Mouse (Mus musculus) frontal cortex, adult 2 months (tissue): ENCODE measurements around the gene Ddx23. TPM values are rescaled to one million over a fixed set of nuclear protein-coding genes. Genes with fewer than 3 reads are reported as not detected.

Experiments used
- DNase-seq, 2 experiments: peaks; one replicate each; pipeline ENCODE4 v3.0.0; 2022; ENCODE audit warnings: low spot score in 1 of 2; ENCODE audit errors: extremely low spot score in 1 of 2
- polyA plus RNA-seq: library from polyadenylated mRNA; depleted of rRNA; stranded (reverse); fragments of >200 nt; gene quantifications from 2 replicates; pipeline ENCODE4 v1.2.3, GENCODE M21; 2012; rRNA removed

Gene Ddx23
- polyA plus RNA-seq, 1 experiment = 63.3 TPM

DNA sequence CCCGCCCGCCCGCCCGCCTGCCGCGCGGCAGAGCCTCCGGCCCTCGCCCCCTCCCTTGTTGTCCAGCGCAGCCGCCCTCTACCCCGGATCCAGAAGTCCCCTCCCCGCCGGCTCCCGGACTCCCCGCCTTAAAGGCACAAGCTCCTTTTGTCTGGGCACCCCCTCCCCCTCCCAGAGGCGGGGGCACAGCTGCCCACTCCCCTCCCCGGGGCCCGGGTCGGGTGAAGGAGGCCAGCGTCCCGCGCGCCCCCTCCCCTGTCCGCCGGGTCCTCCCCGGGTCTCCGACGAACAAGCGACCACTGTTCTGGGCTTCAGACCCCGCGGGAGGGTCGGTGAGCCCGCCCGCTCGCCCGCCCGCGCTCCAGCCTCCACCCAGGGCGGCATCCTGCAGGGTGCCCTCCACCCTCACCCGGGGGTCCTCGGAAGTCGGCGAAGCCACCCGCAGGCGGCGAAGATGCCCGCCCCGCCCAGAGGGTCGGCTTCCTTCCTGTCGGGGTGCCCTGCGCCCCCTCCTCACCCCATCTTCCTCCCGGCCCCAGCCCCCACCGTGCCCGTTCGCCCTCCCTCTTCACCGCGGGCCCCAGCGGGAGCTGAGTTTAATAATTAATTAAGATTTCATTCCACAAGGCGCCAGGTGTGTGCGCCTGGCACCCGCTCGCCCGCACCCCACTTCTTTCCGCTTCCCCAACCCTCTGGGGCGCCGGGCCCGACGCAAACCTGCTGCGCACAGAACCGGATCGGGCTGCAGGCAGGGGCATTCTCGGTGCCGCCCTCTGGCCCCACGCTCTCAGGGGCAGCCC lies 53.2 kb downstream of the Ddx23 start, which contains the start of gene Adcy6:
TSS of gene Adcy6 (minus strand) at position 746 of the 800 bp plus-strand sequence.
- DNase-seq = peak in 1 of 2 experiments; percentile 77

DNA sequence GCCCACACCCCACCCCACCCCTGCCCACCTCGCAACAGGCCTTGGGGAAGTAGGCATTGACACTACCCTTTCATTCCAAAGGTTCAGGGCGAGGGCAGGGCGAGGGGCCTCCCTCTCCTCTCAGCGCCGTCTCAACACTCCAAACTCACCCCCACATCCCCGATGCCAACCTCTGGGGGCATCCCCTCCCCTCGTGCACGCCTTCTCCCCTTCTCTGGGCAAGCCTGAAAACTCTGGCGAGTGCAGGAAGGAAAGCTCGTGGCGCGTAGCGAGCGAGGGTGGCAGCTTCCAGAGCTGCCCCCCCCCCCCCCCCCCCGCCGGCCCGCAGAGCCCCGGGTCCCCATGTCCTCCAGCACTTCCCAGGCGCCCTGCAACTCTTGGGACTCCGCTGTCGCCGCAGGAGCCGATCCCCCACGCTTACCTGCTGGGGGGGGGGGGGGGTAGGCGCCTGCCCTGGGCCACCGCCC lies 53.9 kb downstream of the Ddx23 start:
- no peak for DNase-seq

DNA sequence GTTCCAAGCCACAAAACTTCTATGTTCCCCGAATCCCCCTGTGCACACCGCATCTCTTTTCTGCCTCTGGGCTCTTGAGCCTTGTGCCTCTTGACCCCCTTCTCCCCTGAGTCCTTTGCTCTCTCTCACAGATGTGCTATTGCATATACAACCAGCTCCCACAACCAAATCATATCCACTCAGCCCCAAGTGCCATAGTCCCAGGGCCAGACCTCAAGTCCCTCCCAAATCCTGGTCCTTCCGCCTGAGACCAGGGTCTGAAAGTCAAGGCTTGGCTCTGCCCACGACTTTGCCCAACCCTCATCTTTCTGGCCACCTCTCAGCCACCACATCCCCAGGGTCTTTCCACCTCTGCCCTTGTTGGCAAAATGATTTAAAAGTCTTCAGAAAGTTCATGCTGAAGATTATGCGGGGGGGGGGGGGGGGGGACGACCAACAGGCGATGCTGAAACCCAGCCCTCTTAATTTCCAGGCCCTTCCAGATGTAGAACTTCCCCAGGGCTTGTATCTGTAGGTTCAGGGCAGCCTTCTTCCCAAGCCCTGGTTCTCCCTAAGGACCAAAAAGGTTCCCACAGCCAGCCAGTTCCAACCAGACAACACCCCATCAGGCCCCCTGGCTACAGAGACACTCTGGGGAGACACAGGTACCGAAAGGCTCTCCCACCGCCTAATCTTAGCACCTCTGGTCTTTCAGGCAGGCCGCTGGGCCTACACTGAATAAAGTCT lies 54.5 kb downstream of the Ddx23 start:
- no peak for DNase-seq

DNA sequence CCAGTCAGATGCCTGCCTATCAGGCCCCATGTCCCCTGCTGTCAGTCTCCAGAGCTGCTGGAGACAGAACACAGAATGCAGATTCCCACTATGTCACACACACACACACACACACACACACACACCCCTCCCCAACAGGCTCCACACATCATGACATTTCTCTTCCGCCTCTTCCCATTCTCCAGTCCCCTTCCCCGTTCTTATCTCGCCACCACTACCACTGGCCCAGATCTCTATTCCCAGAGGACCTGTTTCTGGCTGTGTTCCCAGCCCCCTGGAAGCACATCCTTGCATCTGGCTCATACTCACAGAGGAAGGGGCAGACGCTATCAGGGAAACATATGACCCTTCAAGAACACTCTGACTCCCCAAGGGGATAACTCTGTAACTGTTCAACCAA lies 55.1 kb downstream of the Ddx23 start:
- no peak for DNase-seq

DNA sequence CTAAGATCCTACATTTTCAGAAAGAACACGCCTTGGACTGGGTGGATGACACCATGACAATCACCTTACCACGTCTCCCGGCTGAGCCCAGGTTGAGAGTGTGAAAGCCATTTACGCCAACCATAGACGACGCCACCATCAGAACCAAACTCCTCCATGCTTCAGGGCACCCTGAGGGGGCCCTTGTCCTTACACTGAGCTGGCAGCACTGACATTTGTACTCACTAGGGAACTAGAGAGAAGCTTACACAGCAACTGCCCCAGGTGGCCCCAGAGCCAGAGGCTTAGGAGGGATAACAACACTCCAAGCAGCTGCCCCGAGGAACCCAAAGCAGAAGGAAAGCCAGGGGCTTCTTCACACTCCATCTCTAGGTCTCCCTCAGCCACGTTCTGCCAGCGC lies 56.0 kb downstream of the Ddx23 start:
- no peak for DNase-seq

DNA sequence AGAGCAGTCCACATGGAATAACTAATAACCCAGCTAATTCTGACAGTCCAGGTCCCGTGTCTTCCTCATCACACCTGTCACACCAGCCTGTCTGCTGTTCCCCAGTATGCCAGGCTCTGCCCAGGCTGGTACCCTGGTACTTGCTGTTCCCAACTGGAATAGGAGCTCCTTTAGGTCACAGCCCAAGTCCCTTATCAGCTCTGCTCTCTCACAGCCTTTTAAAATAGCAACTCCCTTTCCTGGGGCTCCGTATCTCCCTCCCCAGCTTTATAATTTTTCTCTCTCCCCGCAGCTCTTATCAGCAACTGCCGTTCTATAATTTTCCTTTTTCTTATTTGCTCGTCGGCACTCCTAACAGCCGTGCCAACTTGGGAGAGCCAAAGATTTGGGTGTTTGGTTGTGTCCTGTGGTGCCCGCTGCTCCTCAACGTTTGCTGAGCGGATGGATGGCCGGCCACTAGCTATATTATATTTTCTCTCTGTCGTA lies 56.6 kb downstream of the Ddx23 start:
- DNase-seq = no peak

DNA sequence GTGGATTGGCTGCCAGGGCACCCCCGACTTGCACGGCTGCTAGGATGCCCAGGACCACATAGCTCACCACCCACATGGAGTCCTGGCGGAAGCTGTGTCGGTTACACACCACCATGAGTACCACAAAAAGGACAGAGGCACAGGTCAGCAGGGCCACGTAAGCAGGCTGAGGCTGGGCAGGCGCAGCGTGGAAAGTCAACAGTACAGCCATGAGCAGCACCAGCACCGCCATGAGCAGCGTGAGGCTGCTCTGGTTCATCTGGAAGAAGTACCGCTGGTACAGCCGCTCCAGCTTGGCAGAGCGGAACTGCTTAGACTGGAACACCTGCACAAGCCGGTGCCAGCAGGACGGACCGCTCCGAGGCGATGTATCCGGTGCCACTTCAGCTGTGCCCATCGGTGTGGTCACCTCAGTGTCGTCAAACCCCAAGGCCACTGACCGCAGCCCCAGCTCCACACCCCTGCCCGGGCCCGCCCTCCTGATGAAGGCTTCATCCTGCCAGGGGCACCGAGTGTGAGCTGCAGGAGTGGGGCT lies 58.6 kb downstream of the Ddx23 start:
- DNase-seq = no peak

DNA sequence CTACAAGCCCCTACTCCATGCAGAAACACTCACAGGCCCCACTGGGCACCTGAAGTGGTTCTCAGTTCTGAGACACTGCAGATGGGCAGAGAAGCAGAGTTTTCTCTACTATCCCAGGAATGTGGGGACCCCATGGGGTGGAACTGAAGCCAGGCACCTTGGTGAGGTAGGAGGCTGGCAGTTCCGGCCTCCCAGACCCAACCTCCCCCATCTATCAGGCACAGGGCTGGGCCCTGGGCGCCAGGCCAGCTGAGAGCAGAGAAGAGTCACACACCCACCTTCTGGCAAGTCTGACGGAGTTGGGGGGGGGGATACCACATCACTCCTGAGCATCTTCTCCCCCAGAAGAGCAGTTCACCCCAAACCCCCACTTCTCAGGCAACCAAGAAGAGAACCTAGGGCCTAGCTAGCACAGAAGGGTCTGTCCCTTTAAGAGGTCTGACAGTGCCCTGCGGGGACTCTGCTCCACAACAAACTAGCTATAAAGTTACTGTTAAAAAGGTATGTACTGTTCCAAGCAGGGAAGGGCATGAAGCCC lies 59.7 kb downstream of the Ddx23 start:
- DNase-seq = no peak

DNA sequence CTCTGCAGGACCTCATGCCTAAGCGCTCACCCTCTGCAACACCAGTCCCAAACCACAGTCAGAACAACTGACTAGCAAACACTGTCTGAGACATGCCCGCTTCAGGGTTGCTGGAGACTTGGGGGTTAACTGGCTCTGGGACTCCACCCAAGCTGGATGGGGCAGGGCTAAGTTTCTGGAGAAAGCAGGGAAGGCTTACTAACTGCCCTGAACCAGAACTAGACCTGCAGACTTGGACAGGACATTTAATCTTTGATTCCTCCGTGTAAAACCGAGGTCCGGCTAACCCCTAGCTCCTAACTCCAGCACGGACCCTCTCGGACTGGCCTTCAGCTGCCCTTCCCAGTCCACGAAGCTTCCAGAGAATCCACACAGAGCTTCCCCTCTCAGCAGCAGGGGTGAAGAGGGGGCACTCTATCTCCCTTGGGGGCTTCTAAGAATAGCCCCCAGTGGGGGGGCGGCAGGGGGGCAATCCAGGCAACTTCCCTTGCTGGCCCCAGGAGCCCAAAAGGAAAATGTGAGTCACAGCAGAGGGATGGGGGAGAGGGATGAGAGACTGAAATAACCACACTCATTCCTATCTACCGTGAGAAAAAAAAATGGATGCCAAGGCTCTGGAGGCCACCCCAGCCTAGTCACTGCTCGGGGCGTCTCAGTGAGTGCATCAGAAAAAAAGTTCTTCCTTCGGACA lies 60.4 kb downstream of the Ddx23 start:
- DNase-seq = no peak

DNA sequence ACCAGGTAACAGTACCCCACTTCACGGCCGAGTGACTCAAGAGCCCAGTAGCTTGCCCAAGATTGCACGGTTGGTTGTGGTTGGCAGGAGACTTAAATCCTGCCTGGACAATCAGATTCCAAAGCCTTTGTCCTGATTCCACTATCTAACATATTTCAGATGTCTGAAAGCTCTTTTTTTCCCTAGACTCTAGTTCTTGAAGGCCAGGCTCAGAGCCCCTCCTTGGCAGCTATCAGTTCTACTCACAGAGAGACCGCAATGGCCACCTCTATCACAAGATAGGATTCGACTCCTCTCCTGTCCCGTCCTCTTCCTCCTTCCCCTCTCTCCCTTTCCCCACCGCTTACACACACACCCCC lies 60.9 kb downstream of the Ddx23 start:
- no peak for DNase-seq

DNA sequence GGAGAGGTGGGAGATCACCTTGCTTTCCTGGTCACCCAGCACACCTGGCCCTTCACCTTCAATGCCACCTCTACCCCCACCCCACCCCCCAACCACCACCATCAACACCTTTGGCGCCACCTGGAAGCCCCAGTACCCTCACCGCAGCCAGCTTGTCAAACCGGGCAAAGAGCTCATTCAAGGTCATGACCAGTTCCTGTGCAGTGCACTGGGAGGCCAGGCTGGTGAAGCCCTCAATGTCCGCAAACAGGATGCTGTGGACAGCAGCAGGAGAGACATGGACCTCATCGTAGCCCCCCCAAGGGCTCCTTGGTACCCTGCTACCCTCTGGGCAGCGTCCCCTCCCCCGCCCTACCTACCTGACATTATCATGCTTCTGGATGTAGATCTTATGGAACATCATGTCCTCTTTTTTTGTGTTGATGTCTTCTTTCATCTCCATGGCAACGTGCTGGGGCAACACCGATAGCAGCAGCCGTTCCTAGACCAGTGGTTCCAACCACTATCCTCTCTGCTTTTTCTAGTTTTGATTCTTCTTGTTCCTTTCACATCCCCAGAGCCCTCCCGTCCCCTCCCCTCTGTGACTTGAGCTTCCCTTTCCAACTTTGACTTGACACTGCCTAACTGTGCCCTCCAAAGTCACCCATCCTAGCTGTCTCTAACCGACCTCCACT lies 62.5 kb downstream of the Ddx23 start:
- DNase-seq = no peak

DNA sequence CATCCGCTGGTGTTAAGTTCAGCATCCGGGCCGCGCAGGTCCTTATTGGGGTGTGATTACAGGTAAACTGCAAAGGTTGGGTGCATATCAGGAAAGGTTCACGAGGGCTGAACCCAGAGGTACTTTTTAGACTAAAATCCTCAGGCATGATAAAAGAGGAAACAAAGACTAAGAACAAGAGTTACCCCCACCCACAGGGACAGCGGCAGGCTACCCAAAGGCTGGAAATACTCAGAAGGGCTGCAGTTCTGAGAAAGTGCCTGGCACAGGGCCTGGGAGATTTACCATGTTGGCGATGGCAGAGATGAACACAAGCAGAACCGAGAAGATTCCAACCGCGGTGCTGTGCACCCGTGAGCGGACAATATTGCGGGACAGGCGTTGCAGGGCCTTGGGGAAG lies 66.1 kb downstream of the Ddx23 start:
- no peak for DNase-seq

Other genes with a start within 250 kb of the Ddx23 start
- not detected in 2 replicates for gene Olfr282, start 231.7 kb downstream of the Ddx23 start, polyA plus RNA-seq
- 0.02 TPM in 2 replicates for gene Olfr281, start 210.3 kb downstream of the Ddx23 start, polyA plus RNA-seq
- gene OR5BS1P, start 193.0 kb downstream of the Ddx23 start, polyA plus RNA-seq = 0.02 TPM in 1 of 2 replicates, not detected in the other
- gene Lalba, start 180.2 kb downstream of the Ddx23 start, polyA plus RNA-seq = not detected in 2 replicates
- 0.29 TPM in 1 of 2 replicates, not detected in the other for gene Olfr279, start 170.5 kb downstream of the Ddx23 start, polyA plus RNA-seq
- 54.4 and 56.4 TPM in 2 replicates for gene Kansl2, start 128.6 kb downstream of the Ddx23 start, polyA plus RNA-seq
- 18.8 and 21.1 TPM in 2 replicates for gene Ccnt1, start 92.0 kb downstream of the Ddx23 start, polyA plus RNA-seq
- 0.34 TPM in 1 of 2 replicates, not detected in the other for gene 4930415O20Rik, start 91.9 kb downstream of the Ddx23 start, polyA plus RNA-seq
- 40.3 and 45.6 TPM in 2 replicates for gene Adcy6, start 52.8 kb downstream of the Ddx23 start, polyA plus RNA-seq
- 377 and 417 TPM in 2 replicates for gene Cacnb3, start 32.1 kb downstream of the Ddx23 start, polyA plus RNA-seq
- 25.4 and 25.5 TPM in 2 replicates for gene Rnd1, start 14.6 kb upstream of the Ddx23 start, polyA plus RNA-seq
- 6.4 and 7.7 TPM in 2 replicates for gene Ccdc65, start 45.3 kb upstream of the Ddx23 start, polyA plus RNA-seq
- 2.9 and 3.5 TPM in 2 replicates for gene Fkbp11, start 65.3 kb upstream of the Ddx23 start, polyA plus RNA-seq
- 678 and 795 TPM in 2 replicates for gene Arf3, start 100.3 kb upstream of the Ddx23 start, polyA plus RNA-seq
- gene Wnt10b, start 115.3 kb upstream of the Ddx23 start, polyA plus RNA-seq = 6.3 and 6.8 TPM in 2 replicates
- 0.10 and 0.25 TPM in 2 replicates for gene Wnt1, start 127.0 kb upstream of the Ddx23 start, polyA plus RNA-seq
- 764 and 849 TPM in 2 replicates for gene Ddn, start 146.6 kb upstream of the Ddx23 start, polyA plus RNA-seq
- gene Prkag1, start 168.6 kb upstream of the Ddx23 start, polyA plus RNA-seq = 67.8 and 74.0 TPM in 2 replicates
- 47.0 and 48.6 TPM in 2 replicates for gene Kmt2d, start 208.3 kb upstream of the Ddx23 start, polyA plus RNA-seq
- gene Rhebl1, start 231.6 kb upstream of the Ddx23 start, polyA plus RNA-seq = 17.6 and 19.2 TPM in 2 replicates
- gene Dhh, start 235.6 kb upstream of the Ddx23 start, polyA plus RNA-seq = 0.44 and 0.80 TPM in 2 replicates